In the genomic region with DNA sequence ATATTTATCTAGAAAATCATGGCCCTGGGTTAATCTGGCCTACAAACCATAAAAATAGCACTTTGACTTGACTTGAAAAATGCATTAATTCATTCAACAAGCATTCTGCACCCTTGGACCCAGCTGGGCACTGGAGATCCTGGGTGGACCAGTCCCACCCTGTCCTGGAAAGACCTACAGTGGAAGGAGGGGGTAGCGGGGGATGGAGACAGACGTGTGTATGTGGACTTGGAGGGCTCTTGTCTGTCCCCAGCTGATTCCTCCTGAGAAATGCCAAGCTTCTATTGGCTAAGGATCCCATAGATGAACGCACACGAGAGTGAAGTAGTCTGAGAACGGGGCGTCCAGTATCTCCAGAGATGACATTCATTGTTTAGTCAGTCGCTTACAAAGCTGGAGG, we compare ENCODE assay signal across 24 mouse cellular contexts. TPM values are rescaled to one million over a fixed set of nuclear protein-coding genes. Genes with fewer than 3 reads are reported as not detected.
A peak's percentile ranks its signal among the peaks of the same experiment; 100 is the strongest.
DNase-seq lines count a peak whose midpoint lies in the region; ATAC-seq and TF ChIP-seq lines count a peak whose summit lies in the region.
"Had no signal": no experiment of that assay in that cellular context is flagged by ENCODE, and none has a peak within 500 bp of the region (broad histone marks: within the 10 kb centered on the region; RNA-seq: fewer than 3 reads in every experiment).

No protein-coding gene starts in this region.

- WGBS in heart, embryonic 12.5 days: 77% methylated on average over 7 of the region's 7 CpGs

- no peak for TF ChIP-seq CTCF in layer of hippocampus, adult 2 months (conservative IDR thresholded peaks at IDR 0.05)

- intact Hi-C loops in heart, postnatal 10 days (cut with DNase I): no loop called here

- H3K4me2 ChIP-seq in heart, embryonic 12.5 days: no peak overlapping the region
- H3K4me2 ChIP-seq: embryonic facial prominence, embryonic 12.5 days; forebrain, embryonic 15.5 days; hindbrain, embryonic 13.5 days; liver, embryonic 15.5 days had no signal

- H3K27me3 ChIP-seq in heart, embryonic 12.5 days (replicated peaks): no peaks in the 10 kb centered on the region
- H3K27me3 ChIP-seq: forebrain, embryonic 15.5 days; hindbrain, embryonic 13.5 days; liver, embryonic 15.5 days had no signal

- DNase-seq in heart, adult 8-10 months (ENCODE audit: low spot score): no peak
- no peak for DNase-seq in layer of hippocampus, adult 2 months (ENCODE audit: low spot score in 2 of 2)
- DNase-seq in layer of hippocampus, adult 8-10 months (ENCODE audit: low spot score in 2 of 2): no peak
- DNase-seq in heart, postnatal 10 days: peak; percentile 37
- peak; percentile 60 for DNase-seq in lung, postnatal 25 days (ENCODE audit: low spot score)
- no peak for DNase-seq in adrenal gland, adult 8-10 months
- DNase-seq: B cell, adult 2 months; cerebellum, adult 8-10 months; left cerebral cortex, postnatal 4 days had no signal

- H3K9me3 ChIP-seq in heart, embryonic 12.5 days (replicated peaks): no peaks in the 10 kb centered on the region
- H3K9me3 ChIP-seq: embryonic facial prominence, embryonic 12.5 days; forebrain, embryonic 15.5 days; hindbrain, embryonic 13.5 days; liver, embryonic 15.5 days had no signal

- H3K4me3 ChIP-seq in heart, embryonic 12.5 days: no peak overlapping the region
- no peak overlapping the region for H3K4me3 ChIP-seq in layer of hippocampus, adult 2 months
- H3K4me3 ChIP-seq: embryonic facial prominence, embryonic 12.5 days; forebrain, embryonic 15.5 days; hindbrain, embryonic 13.5 days; liver, embryonic 15.5 days had no signal

- H3K27ac ChIP-seq in heart, embryonic 12.5 days (ENCODE audit: poor library complexity, severe bottlenecking): 0 out of 2 replicates have a peak overlapping the region, but pooled peaks have one; percentile 1
- H3K27ac ChIP-seq in layer of hippocampus, adult 2 months: peak overlapping the region; percentile 52
- H3K27ac ChIP-seq: embryonic facial prominence, embryonic 12.5 days; forebrain, embryonic 15.5 days; hindbrain, embryonic 13.5 days; liver, embryonic 15.5 days had no signal

- 0 out of 2 replicates have a peak, but pooled peaks cover 11% of the 10 kb centered on the region for H3K4me1 ChIP-seq in heart, embryonic 12.5 days (replicated peaks)
- H3K4me1 ChIP-seq: embryonic facial prominence, embryonic 12.5 days; forebrain, embryonic 15.5 days; liver, embryonic 15.5 days had no signal

- H3K36me3 ChIP-seq in heart, embryonic 12.5 days: no peaks in the 10 kb centered on the region
- H3K36me3 ChIP-seq: embryonic facial prominence, embryonic 12.5 days; forebrain, embryonic 15.5 days; hindbrain, embryonic 13.5 days; liver, embryonic 15.5 days had no signal

- H3K9ac ChIP-seq in heart, embryonic 12.5 days: no peak overlapping the region
- H3K9ac ChIP-seq: embryonic facial prominence, embryonic 12.5 days; forebrain, embryonic 15.5 days; hindbrain, embryonic 13.5 days; liver, embryonic 15.5 days had no signal

- no peak for ATAC-seq in heart, embryonic 12.5 days (ENCODE audit: insufficient number of reproducible peaks, low FRiP score)
- ATAC-seq: forebrain, embryonic 15.5 days had no signal

RNA-seq across cellular contexts. Expression of gene Tmem270, which starts 18.0 kb away (rescaled TPM):
- polyA plus RNA-seq in heart, embryonic 12.5 days (2016; fragmentation: Nextera tagmentation; extraction: Ambion mirVana): not detected in 2 replicates
- total RNA-seq in heart, adult 8-10 months (2022): not detected
- not detected for total RNA-seq in layer of hippocampus, adult 2 months (2021)
- total RNA-seq in layer of hippocampus, adult 8-10 months (2022): not detected
- not detected for total RNA-seq in heart, postnatal 10 days (2021)
- total RNA-seq in adrenal gland, adult 8-10 months (2022): not detected
- total RNA-seq: adrenal gland, postnatal 14 days; left cerebral cortex, adult 18-20 months; left cerebral cortex, postnatal 4 days; megakaryocyte-erythroid progenitor cell, adult 5-6 weeks had no signal
- polyA plus RNA-seq: cortical plate, adult 2 months; embryonic facial prominence, embryonic 12.5 days; forebrain, embryonic 15.5 days; hindbrain, embryonic 13.5 days; intestine, embryonic 16.5 days; large intestine, adult 2 months; liver, embryonic 15.5 days; neural tube, embryonic 11.5 days; spleen, adult 2 months; stomach, embryonic 16.5 days; thymus, postnatal 0 days had no signal

RNA-seq across cellular contexts. Expression of gene Cldn13, which starts 26.8 kb away (rescaled TPM):
- 5.4 and 10.0 TPM in 2 replicates for polyA plus RNA-seq in heart, embryonic 12.5 days (2016; fragmentation: Nextera tagmentation; extraction: Ambion mirVana)
- total RNA-seq in heart, adult 8-10 months (2022): not detected
- total RNA-seq in layer of hippocampus, adult 2 months (2021): not detected
- not detected for total RNA-seq in layer of hippocampus, adult 8-10 months (2022)
- total RNA-seq in heart, postnatal 10 days (2021): not detected
- total RNA-seq in adrenal gland, adult 8-10 months (2022): not detected
- total RNA-seq: left cerebral cortex, adult 18-20 months; left cerebral cortex, postnatal 4 days had no signal
- polyA plus RNA-seq: cortical plate, adult 2 months; forebrain, embryonic 15.5 days; hindbrain, embryonic 13.5 days had no signal

RNA-seq across cellular contexts. Expression of gene Mettl27, which starts 43.7 kb away (rescaled TPM):
- polyA plus RNA-seq in heart, embryonic 12.5 days (2016; fragmentation: Nextera tagmentation; extraction: Ambion mirVana): 8.6 and 11.1 TPM in 2 replicates
- total RNA-seq in heart, adult 8-10 months (2022): 10 to 100 TPM in 1 of 4 experiments, 1 to 10 TPM in 3; 6.3 to 11.9 (median 7.9) TPM
- 10 to 100 TPM in 1 of 2 experiments, 1 to 10 TPM in 1; 8.2 to 10.8 TPM for total RNA-seq in layer of hippocampus, adult 2 months (2021)
- 10 to 100 TPM in 2 of 4 experiments, 1 to 10 TPM in 2; 8.0 to 13.5 (median 10.8) TPM for total RNA-seq in layer of hippocampus, adult 8-10 months (2022)
- 1 to 10 TPM; 7.0 to 7.4 TPM for total RNA-seq in heart, postnatal 10 days (2021)
- 10 to 100 TPM; 22.1 to 55.7 (median 44.6) TPM for total RNA-seq in adrenal gland, adult 8-10 months (2022)

RNA-seq across cellular contexts. Expression of gene Cldn4, which starts 58.2 kb away (rescaled TPM):
- polyA plus RNA-seq in heart, embryonic 12.5 days (2016; fragmentation: Nextera tagmentation; extraction: Ambion mirVana): 1.0 and 1.1 TPM in 2 replicates
- total RNA-seq in heart, adult 8-10 months (2022): not detected
- total RNA-seq in layer of hippocampus, adult 2 months (2021): not detected
- total RNA-seq in layer of hippocampus, adult 8-10 months (2022): not detected
- under 1 TPM in 1 of 2 experiments, not detected in 1; 0.14 TPM for total RNA-seq in heart, postnatal 10 days (2021)
- not detected for total RNA-seq in adrenal gland, adult 8-10 months (2022)
- total RNA-seq: adrenal gland, postnatal 14 days; left cerebral cortex, adult 18-20 months; megakaryocyte-erythroid progenitor cell, adult 5-6 weeks had no signal
- polyA plus RNA-seq: forebrain, embryonic 15.5 days; hindbrain, embryonic 13.5 days had no signal

Comparison
In these comparisons a context has a peak if more than half of its experiments do, and no peak if none do; other contexts are left out.
1. DNase-seq: peak in heart, postnatal 10 days (2 of 2) and lung, postnatal 25 days (single experiment); none in heart, adult 8-10 months (single experiment), layer of hippocampus, adult 2 months (0 of 2), layer of hippocampus, adult 8-10 months (0 of 2) and adrenal gland, adult 8-10 months (single experiment).